Mouse (Mus musculus) CD4-positive, CD25-positive, alpha-beta regulatory T cell, adult 4 months (primary cell): ENCODE measurements around the gene Gm4491. TPM values are rescaled to one million over a fixed set of nuclear protein-coding genes. Genes with fewer than 3 reads are reported as not detected.

ENCODE experiments used
- ATAC-seq: one replicate; pipeline ENCODE4 v1.8.0; 2017
- polyA plus RNA-seq, 2 experiments: library from polyadenylated mRNA; unstranded; fragments of 100-300 nt; shearing (Covaris generic); gene quantifications; one replicate each; pipeline ENCODE4 v1.2.1; 2017

Gm4491 gene
- under 1 TPM in 1 of 2 experiments, not detected in 1; 0.28 TPM for polyA plus RNA-seq

DNA sequence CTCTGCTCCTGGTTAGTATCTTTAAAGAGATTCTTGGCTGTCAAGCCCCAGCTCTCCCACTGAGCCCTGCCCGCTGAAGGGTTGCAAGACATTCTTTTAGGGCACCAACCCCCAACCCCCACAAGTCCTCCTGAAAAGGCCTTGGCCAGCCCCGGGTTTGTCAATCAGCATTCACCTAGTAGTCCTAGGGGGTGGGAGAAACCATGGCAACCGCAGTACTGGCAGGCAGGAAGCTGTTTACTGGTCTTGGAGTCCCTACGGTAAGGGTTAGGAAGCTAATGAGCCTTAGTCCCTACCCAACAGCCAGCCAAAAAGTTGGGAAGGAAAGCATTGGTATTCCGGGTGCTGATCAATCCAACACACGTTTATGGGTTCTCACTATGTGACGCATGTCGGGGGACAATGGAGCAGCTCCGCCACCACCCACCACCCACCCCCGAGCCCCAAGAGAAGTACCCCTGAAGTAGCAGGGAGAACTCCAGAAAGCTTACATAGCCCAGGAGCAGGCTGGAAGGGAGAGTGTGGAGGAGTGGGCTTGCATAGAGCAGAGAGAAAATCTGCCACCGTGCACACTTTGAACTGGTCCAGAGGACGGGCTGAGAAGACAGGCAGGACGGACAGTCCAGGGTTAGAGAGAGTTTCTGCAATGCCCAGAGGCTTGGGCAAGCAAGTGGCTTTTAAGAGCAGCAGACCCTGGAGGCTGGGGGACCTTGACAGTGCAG, at the start of gene Gm4491:
TSS of gene Gm4491 (minus strand) at position 61 of the 722 bp plus-strand sequence.
- no peak for ATAC-seq

- ATAC-seq: no peak
These were observed 46.1 kb upstream of the Gm4491 start for GRCm38 (mm10) chr14:57161833-57162232.

DNA sequence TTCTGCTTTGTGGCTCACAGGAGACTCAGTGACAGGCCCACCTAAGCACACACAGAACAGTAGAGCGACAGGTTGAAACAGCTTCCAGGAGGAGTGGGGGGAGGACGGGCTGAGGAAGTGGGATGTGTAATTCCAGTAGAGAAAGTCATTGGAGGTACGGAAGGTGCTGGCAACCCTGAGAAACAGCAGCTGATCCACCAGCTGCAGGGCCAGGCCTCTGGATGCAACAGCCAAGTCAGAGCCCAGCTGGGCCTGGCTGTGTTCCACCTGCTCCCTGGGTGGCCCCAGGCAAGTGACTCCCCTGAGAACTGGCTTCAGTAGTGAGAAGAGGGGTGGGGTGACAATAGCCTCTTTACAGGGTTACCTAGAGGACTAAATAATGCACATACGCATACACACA, 45.5 kb upstream of the Gm4491 start:
- no peak for ATAC-seq

DNA sequence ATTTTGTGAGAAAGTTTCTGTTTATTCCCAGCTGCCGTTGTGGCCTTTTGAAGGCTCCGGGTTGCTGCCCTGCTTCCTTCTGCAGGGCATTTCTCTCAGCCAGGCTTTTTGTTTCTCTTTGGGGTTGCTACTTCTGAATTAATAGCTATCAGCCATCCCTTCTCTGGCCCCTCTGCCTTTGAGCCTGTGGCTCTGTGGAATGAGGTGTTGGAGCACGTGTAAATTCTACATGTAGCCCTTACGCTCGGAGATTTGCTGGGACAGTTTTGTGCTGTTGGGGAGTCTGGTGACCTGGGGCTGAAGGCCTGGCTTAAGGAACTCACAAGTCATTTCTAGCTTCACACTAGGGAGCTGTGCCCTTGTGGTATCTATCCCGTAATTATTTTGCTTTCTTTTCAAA, 39.2 kb upstream of the Gm4491 start:
- no peak for ATAC-seq

- no peak for ATAC-seq
These were observed 30.1 kb upstream of the Gm4491 start for GRCm38 (mm10) chr14:57145741-57146140.

- no peak for ATAC-seq
These were observed 19.6 kb upstream of the Gm4491 start for GRCm38 (mm10) chr14:57135265-57135664.

DNA sequence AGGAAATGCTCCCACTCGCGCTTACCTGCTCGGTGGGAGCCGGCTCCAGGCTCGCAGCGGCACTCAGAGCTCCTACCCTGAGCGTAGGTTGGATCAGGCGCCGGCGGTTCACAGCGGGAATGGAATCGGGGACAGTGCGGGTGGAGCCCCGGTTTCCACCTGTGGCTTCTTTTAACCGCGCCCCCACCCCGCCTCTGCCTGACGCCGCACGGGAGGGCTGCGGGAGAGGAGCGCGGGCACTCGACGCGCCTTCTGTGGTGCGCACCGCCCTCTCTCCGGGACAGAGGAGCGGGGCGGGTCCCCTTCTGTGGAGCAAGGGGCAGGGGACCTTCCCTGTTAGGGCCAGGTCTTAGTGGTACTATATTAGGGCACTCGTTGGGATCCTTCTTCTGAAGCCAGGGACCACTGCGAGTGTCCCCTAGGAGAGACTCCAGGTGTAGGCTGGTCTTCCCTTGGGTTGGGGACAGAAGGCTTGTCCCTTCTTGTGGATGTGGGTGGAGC, 17.5 kb upstream of the Gm4491 start, which contains the start of gene Gjb6:
TSS of gene Gjb6 (minus strand) at position 451 of the 501 bp plus-strand sequence.
- no peak for ATAC-seq

DNA sequence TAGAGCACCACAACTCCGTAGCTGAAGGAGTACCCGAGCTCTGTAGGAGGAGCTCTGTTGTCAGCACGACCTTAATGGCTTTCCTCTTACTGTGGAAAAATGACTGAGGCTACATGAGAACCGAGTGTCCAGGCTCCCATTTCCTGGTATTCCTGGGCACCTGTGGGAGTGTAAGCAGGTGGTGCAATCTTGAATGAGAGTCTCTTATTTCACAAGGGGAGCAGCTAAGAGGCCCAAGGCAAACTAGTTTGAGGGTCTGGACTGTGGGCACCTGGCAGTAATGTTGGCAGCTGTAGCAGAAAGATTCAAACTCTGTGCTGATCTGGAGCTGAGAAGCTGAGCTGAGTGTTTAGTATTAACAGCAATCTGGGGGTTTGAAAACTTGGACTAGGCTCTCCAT, 11.7 kb upstream of the Gm4491 start:
- no peak for ATAC-seq

- ATAC-seq: no peak
These were observed 6.6 kb upstream of the Gm4491 start for GRCm38 (mm10) chr14:57122295-57122694.

DNA sequence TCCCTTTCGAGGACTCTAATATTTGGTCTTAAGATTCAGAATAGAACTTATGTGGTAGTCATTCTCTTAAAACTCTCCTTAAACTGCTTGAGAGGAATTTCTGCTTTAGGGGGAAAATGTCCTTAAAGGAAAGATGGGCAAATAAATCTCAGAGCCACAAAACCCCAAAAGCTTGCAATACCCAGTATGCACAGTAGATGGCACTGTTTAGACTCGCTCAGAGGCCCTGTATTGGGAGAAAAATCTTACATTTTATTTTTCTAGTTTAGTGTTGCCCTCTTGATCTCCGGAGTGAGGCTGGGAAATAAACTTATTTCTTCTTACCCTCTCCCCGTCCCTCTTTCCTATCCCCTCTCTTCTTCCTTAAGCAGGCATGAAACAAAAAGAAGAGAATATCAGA, 6.5 kb downstream of the Gm4491 start:
- ATAC-seq: no peak

- no peak for ATAC-seq
These were observed 7.8 kb downstream of the Gm4491 start for GRCm38 (mm10) chr14:57107916-57108315.

DNA sequence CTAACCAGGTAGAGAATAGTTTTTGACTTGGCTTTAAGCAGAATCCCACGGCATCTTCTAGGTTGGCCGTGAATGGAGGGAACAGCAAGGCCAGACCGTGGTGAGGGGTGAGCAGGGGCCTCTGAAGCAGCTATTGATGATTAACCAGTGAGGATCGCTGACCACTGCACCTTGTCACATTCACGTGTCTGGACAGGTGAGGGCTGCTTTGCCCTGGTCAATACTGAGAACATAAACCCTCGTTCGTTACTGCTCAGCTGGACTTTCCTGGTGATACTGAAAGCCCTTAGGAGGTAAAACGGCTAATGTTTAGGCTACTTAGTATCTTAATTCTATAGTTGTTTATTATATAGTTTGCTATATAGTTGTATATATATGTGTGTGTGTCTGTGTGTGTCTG, 8.6 kb downstream of the Gm4491 start:
- ATAC-seq: no peak

DNA sequence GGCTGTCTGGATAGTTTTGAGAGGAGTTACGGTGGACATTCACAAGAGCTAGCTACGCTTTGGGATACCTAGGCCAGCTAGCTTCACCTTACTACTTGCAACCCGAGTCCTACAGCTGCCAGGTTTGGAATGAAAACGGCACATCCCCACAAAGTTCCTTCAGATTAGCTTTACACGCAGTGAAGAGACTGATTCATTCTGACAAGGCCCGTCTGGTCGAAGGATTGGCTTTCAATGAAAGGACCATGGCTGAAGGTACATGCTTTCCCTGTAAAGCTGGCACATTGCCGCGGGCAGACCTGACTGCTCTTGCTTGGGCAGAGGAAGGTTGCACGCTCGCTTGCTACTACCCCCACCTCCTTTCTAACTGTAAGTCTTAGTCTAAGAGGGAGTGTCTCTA, 10.0 kb downstream of the Gm4491 start:
- no peak for ATAC-seq

DNA sequence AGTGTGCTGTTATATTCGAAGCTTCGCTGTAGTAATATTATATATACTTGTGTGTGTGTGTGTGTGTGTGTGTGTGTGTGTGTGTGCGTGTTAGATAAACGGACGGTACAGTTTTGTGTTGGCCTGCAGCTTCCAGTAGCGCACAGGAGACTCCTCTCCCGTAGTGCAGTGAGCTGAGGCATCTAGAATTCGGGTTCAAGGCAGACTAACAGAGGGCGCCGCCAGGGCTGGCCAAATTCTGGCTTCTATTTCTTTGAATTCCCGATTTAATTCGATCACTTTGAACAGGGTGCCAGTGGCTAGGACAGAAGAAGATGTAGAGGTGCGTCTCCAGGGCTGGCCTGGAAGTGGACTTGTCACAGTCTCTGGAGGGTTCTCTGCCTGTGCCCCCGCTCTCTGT, 10.6 kb downstream of the Gm4491 start:
- no peak for ATAC-seq

DNA sequence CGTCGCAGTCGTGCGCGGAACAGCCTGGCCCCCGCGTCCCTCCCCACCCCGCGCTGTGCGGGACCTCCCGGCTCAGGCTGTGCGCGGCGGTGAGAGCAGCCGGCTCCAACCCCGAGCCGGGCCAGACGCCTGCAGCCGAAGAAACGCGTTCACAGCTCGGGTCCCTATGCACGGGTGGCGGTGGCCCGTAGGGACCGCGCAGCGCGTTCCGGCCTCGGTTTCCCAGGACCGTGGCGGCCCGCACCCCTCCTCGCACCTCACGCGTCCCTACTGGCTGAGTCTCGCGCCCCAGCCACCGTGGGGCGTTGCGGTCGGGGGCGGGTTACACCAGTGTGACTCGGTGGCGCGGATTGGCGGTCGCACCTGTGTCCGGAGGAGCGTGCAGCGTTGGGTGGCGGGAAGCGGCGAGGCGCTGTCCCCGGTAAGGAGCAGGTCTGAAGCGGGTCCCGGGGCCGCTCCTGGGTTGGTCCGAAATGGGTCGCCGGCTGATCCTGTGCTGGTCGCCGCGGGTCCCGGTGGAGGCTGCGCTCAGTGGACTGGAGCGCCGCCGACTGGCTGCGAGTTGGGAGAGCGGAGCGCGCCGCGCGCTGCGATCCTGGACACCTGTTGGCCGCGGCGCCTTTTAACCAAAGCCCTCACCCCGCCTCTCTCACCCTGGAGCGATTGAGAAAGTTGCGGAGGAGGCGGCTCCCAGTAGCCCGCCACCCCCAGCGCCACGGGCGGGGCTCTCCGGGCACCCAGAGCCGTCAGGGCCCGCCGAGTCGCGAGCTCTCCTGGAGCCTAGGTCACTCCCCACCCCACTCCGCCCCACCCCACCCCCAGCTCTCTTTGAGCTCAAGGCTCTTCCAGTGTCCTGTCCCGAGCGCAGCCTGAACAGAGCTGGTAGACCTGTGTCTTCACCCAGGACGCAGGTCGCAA, 11.3 kb downstream of the Gm4491 start, which contains the start of gene Gjb2:
TSS of gene Gjb2 (minus strand) at position 597 of the 918 bp plus-strand sequence.
- peak; percentile 51 for ATAC-seq

- ATAC-seq: peak; percentile 68
These were observed 12.0 kb downstream of the Gm4491 start for GRCm38 (mm10) chr14:57103711-57104105.

- no peak for ATAC-seq
These were observed 12.6 kb downstream of the Gm4491 start for GRCm38 (mm10) chr14:57103121-57103520.

GRCm38 (mm10) chr14:57101623-57102022, 14.1 kb downstream of the Gm4491 start:
- no peak for ATAC-seq

- ATAC-seq: no peak
These were observed 19.8 kb downstream of the Gm4491 start for GRCm38 (mm10) chr14:57095855-57096254.

GRCm38 (mm10) chr14:57093029-57093428, 22.7 kb downstream of the Gm4491 start:
- peak; percentile 73 for ATAC-seq

GRCm38 (mm10) chr14:57090001-57090400, 25.7 kb downstream of the Gm4491 start:
- no peak for ATAC-seq

GRCm38 (mm10) chr14:57089107-57089506, 26.6 kb downstream of the Gm4491 start:
- ATAC-seq: no peak

GRCm38 (mm10) chr14:57084180-57084668, 31.5 kb downstream of the Gm4491 start:
- no peak for ATAC-seq
